Mouse (Mus musculus): ENCODE results near the gene Sowaha.

The Sowaha gene

GRCm38 (mm10) chr11:53479783-53480301 is at the start of gene Sowaha, which contains the start of gene Gm9945:
Sowaha (minus strand) TSS chr11:53480274.
Gm9945 (plus strand) TSS chr11:53480166.
- peak; percentile 36 for DNase-seq (ENCODE audit: low spot score)

- no peak for DNase-seq (ENCODE audit: low spot score)
Observed at GRCm38 (mm10) chr11:53529253-53529557, 49.1 kb upstream of the Sowaha start.

- DNase-seq (ENCODE audit: low spot score): no peak
Observed at GRCm38 (mm10) chr11:53528397-53529252, 48.6 kb upstream of the Sowaha start.

- peak; percentile 76 for DNase-seq (ENCODE audit: low spot score)
Observed at GRCm38 (mm10) chr11:53525461-53525860, 45.4 kb upstream of the Sowaha start.

- DNase-seq (ENCODE audit: low spot score): no peak
Observed at GRCm38 (mm10) chr11:53524905-53525304, 44.8 kb upstream of the Sowaha start.

GRCm38 (mm10) chr11:53523545-53524405 is 43.7 kb upstream of the Sowaha start:
- DNase-seq (ENCODE audit: low spot score): no peak

GRCm38 (mm10) chr11:53522930-53523329 is 42.9 kb upstream of the Sowaha start:
- DNase-seq (ENCODE audit: low spot score): no peak

GRCm38 (mm10) chr11:53522362-53522761 is 42.3 kb upstream of the Sowaha start:
- no peak for DNase-seq (ENCODE audit: low spot score)

- no peak for DNase-seq (ENCODE audit: low spot score)
Observed at GRCm38 (mm10) chr11:53521821-53522131, 41.7 kb upstream of the Sowaha start.

- no peak for DNase-seq (ENCODE audit: low spot score)
Observed at GRCm38 (mm10) chr11:53521120-53521820, 41.2 kb upstream of the Sowaha start.

GRCm38 (mm10) chr11:53520122-53520978 is 40.3 kb upstream of the Sowaha start:
- peak; percentile 68 for DNase-seq (ENCODE audit: low spot score)

GRCm38 (mm10) chr11:53519207-53520121 is 39.4 kb upstream of the Sowaha start, which contains the start of gene Sept8:
Sept8 (plus strand) TSS chr11:53519257.
- DNase-seq (ENCODE audit: low spot score): peak; percentile 76

GRCm38 (mm10) chr11:53518759-53519158 is 38.7 kb upstream of the Sowaha start:
- no peak for DNase-seq (ENCODE audit: low spot score)

- no peak for DNase-seq (ENCODE audit: low spot score)
Observed at GRCm38 (mm10) chr11:53516775-53517627, 36.9 kb upstream of the Sowaha start.

- DNase-seq (ENCODE audit: low spot score): no peak
Observed at GRCm38 (mm10) chr11:53510351-53510750, 30.3 kb upstream of the Sowaha start.

GRCm38 (mm10) chr11:53508591-53508990 is 28.5 kb upstream of the Sowaha start:
- DNase-seq (ENCODE audit: low spot score): no peak

GRCm38 (mm10) chr11:53508152-53508551 is 28.1 kb upstream of the Sowaha start:
- DNase-seq (ENCODE audit: low spot score): peak; percentile 64

- no peak for DNase-seq (ENCODE audit: low spot score)
Observed at GRCm38 (mm10) chr11:53507098-53507805, 27.2 kb upstream of the Sowaha start.

All from yolk sac, embryonic 10.5 days (tissue).